Mouse (Mus musculus) forebrain, embryonic 11.5 days (tissue): ENCODE measurements around the gene Ints6. TPM values are rescaled to one million over a fixed set of nuclear protein-coding genes. Genes with fewer than 3 reads are reported as not detected.

Experiments used
- ATAC-seq: fragments of 200-750 bp; cut with Nextera tagmentation; replicated peaks from 2 replicates; pipeline ENCODE4 v1.8.0; 2017; ENCODE audit warnings: moderate TSS enrichment; ENCODE audit not compliant: low FRiP score
- DNase-seq: peaks from one replicate; pipeline ENCODE4 v3.0.0-alpha.2; 2017; ENCODE audit warnings: low spot score
- H3K27ac ChIP-seq: fragments of 300-500 bp; sonication (generic); 2 replicates; pipeline ENCODE4 v1.5.1; 2014; ENCODE audit warnings: low read depth, low read length
- H3K27me3 ChIP-seq: fragments of 300-500 bp; sonication (generic); 2 replicates; pipeline ENCODE4 v1.6.1; 2014; ENCODE audit warnings: mild to moderate bottlenecking, low read length, mixed read lengths; ENCODE audit not compliant: control insufficient read depth, insufficient read depth
- H3K36me3 ChIP-seq: fragments of 300-500 bp; sonication (generic); 2 replicates; pipeline ENCODE4 v1.6.1; 2014; ENCODE audit warnings: mild to moderate bottlenecking, low read length, moderate library complexity, mixed read lengths; ENCODE audit not compliant: control insufficient read depth, insufficient read depth
- H3K4me1 ChIP-seq: fragments of 300-500 bp; sonication (generic); replicated peaks from 2 replicates; pipeline ENCODE4 v1.6.1; 2014; ENCODE audit warnings: low read length, mixed read lengths; ENCODE audit not compliant: control insufficient read depth, insufficient read depth
- H3K4me2 ChIP-seq: fragments of 300-500 bp; sonication (generic); 2 replicates; pipeline ENCODE4 v1.6.1; 2014; ENCODE audit warnings: low read depth, mild to moderate bottlenecking, low read length, moderate library complexity, mixed read lengths; ENCODE audit not compliant: severe bottlenecking
- H3K4me3 ChIP-seq: fragments of 300-500 bp; sonication (generic); 2 replicates; pipeline ENCODE4 v1.5.1; 2014; ENCODE audit warnings: low read depth, low read length
- H3K9ac ChIP-seq: fragments of 300-500 bp; sonication (generic); 2 replicates; pipeline ENCODE4 v1.6.1; 2014; ENCODE audit warnings: low read length
- H3K9me3 ChIP-seq: fragments of 300-500 bp; sonication (generic); 2 replicates; pipeline ENCODE4 v1.6.1; 2016; ENCODE audit warnings: low read length, mixed read lengths; ENCODE audit not compliant: control insufficient read depth
- WGBS: fragments of 180-500 bp; shearing (Covaris S2); extraction: QIAGEN DNeasy Blood & Tissue Kit; methylation state at CpG from one replicate; pipeline ENCODE4 v1.1.7; 2014; 5-methylcytosine and 5-hydroxymethylcytosine counted together
- polyA plus RNA-seq: library from polyadenylated mRNA; unstranded; fragments of >200 nt; fragmentation: Nextera tagmentation; extraction: Ambion mirVana; gene quantifications from 2 replicates; pipeline ENCODE4 v1.2.1, GENCODE M21; 2014

Ints6 gene
- polyA plus RNA-seq = 34.3 and 34.6 TPM in 2 replicates

DNA sequence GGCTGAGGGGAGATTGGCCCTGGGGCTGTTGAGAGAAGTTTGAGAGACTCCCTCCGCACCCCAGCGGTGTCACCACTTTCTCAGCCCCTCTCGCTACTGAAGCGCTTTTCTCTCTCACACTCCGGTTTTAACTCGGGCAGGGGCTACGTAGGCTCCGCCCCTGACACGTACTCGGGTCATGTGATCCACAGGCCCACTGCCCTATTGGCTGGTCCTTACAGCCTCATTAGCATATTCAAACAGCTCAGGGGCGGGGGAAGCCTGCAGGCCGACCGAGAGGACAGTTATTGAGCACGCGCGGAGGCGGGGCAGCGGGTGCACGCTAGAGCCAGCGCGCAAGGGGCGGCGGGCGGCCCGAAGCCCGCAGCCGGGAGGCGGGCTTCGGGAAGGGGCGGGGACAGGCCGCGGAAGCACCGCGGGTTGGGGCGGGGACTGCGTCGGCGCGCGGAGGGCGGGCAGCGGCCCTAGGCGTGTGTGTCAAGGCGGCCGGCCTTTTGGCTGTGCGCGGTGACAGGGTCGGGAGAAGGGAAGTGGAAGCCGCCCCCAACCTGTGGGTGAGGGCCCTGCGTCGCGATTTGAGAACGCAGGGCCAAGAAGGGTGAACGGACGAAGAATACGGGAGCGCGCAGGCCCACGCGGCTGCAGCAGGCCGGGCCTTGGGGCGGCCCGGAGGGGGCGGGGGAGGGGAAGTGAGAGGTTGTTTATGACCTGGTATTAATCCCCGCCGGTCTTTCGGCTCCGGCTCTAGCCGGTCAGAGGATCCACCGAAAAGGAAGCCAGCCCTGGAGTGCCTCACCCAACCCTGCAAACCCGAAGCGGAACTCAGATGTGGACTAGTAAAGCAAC lies at the start of gene Ints6:
Ints6 (minus strand) TSS at position 134 of the 846 bp plus-strand sequence.
- under 1% methylated on average over 61 of the region's 72 CpGs for WGBS
- DNase-seq = peak; percentile 99
- peak; percentile 95 for ATAC-seq

DNA sequence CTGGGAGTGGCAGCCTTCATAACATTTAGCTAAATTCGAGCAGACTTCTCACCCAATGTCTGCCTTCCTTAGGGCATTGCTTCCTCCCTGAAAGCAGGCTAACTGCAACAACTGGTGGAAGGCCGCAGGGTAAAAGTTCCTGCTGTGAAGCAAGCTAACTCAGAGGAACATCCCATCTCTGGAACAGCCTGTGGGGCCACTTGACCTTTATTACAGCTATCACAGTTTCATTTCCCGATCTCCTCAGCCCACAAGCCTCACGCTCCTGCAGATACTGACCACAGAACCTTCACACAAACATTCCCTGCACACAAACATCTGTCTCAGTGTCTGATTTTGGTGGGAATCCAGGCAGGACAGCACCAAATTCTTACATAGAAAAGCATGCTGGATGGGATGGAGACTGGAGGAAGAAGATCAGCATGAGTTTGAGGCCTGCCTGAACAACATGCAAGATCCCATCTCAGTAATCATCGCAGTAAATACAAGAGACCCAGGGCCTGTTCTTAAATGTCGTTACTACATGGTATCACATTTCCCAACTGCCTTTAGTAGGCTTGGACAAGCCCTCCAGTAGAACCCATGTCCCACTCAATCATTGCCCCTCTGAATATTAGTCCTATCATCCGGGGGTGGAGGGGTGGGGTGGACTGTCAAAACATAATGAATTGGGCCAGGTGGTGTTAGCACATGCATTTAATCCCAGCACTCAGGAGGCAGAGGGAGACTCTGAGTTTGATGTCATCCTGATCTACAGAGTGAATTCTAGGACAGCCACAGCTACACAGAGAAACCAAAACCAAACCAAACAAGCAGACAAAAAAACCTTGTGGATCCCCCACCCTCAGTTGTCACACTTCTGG lies 47.9 kb upstream of the Ints6 start:
- Histone ChIP-seq H3K27ac (no peak overlapping the region), H3K4me1 (no peaks in the 10 kb centered on the region), H3K36me3 (no peaks in the 10 kb centered on the region), H3K9ac (no peak overlapping the region), H3K27me3 (no peaks in the 10 kb centered on the region), H3K9me3 (no peaks in the 10 kb centered on the region), H3K4me3 (no peak overlapping the region), H3K4me2 (no peak overlapping the region)
- no peak for DNase-seq
- no peak for ATAC-seq
- WGBS = 80% methylated on average over 7 of the region's 7 CpGs

More for the DNA sequence above, at the start of gene Ints6:
- H3K4me1 ChIP-seq = peaks cover 2% of the 10 kb centered on the region; the same call in 1 of the 2 replicates
- H3K36me3 ChIP-seq = no peaks in the 10 kb centered on the region
- H3K4me3 ChIP-seq = peak within 1 kb of the TSS; percentile 94
- H3K27me3 ChIP-seq = no peaks in the 10 kb centered on the region
- H3K4me2 ChIP-seq = peak within 1 kb of the TSS; percentile 74
- peak within 1 kb of the TSS; percentile 97 for H3K27ac ChIP-seq
- H3K9ac ChIP-seq = peak within 1 kb of the TSS; percentile 96
- H3K9me3 ChIP-seq = no peaks in the 10 kb centered on the region

DNA sequence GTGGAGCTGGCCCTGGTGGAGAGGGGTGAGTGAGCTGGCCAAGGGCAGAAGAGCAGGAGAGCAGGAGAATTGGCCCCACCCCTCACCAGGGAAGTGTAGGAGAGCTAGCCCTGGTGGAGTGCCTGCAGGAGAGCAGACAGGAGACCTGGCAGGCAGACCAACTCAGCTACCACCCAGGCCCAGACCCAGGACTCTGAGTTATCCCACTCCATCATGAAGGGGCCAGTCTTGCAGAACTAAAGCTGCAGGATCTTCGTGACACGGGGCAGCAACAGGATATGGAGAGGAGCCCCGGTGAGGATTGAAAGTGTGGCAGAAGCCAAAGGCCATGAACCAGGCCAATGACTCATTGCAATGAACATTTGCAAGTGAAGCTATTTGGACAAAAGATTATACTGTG lies 46.0 kb upstream of the Ints6 start:
- no peak overlapping the region for H3K9ac ChIP-seq
- no peaks in the 10 kb centered on the region for H3K36me3 ChIP-seq
- no peaks in the 10 kb centered on the region for H3K9me3 ChIP-seq
- no peak overlapping the region for H3K27ac ChIP-seq
- no peak for DNase-seq
- no peaks in the 10 kb centered on the region for H3K27me3 ChIP-seq
- no peak for ATAC-seq
- 79% methylated on average over 3 of the region's 3 CpGs for WGBS
- H3K4me3 ChIP-seq = no peak overlapping the region
- no peak overlapping the region for H3K4me2 ChIP-seq
- H3K4me1 ChIP-seq = no peaks in the 10 kb centered on the region

DNA sequence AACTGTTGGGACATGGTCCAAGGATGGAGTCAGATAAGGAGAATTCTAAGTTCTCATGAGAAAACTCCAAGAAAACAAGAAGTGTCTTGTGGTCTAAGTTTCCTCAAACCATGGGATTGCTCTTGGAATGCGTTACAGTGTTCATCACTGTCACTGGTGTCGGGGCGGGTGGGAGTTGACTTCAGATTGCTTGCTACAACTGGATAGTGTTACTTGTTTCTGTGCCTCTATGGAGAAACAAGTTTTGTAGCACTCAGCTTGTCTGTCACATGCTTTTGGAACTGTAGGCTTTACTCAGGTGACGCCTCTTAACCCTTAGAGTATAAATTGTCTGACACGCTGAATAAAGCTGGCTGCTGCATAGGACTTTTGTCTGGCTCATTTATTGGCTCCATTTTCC lies 42.2 kb upstream of the Ints6 start:
- no peaks in the 10 kb centered on the region for H3K9me3 ChIP-seq
- no peak for DNase-seq
- 86% methylated on average over 5 of the region's 5 CpGs for WGBS

DNA sequence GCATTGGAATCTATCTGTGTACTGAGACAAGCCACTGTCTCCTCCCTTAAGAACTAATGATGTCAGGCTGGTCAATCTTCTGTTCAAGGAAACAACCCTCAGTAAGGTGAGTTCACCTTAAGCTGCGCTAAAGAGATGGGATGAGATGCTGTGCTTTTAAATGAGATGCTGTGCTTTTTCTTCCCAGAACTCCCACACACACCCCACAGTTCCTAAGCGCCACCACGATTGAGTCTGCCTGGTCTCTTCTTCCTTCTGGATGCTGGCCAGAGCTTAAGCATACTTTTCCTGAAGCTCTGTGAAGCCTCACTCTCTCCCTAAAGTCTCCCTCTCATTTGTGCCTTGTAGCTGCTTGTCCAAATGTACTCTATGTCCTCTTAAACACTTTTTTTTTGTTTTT lies 39.8 kb upstream of the Ints6 start:
- DNase-seq (no peak), ATAC-seq (no peak)
- Histone ChIP-seq H3K4me2 (no peak overlapping the region), H3K27ac (no peak overlapping the region), H3K36me3 (no peaks in the 10 kb centered on the region), H3K27me3 (no peaks in the 10 kb centered on the region), H3K4me3 (no peak overlapping the region), H3K9me3 (no peaks in the 10 kb centered on the region), H3K4me1 (peaks cover 6% of the 10 kb centered on the region; the same call in 1 of the 2 replicates), H3K9ac (no peak overlapping the region)
- WGBS = 87% methylated on average over 3 of the region's 3 CpGs

More for the DNA sequence above, 42.2 kb upstream of the Ints6 start:
- Histone ChIP-seq H3K4me2 (no peak overlapping the region), H3K27ac (no peak overlapping the region), H3K4me3 (no peak overlapping the region), H3K27me3 (no peaks in the 10 kb centered on the region), H3K4me1 (0 out of 2 replicates have a peak, but pooled peaks cover 2% of the 10 kb centered on the region), H3K9ac (no peak overlapping the region), H3K36me3 (no peaks in the 10 kb centered on the region)
- ATAC-seq = no peak

DNA sequence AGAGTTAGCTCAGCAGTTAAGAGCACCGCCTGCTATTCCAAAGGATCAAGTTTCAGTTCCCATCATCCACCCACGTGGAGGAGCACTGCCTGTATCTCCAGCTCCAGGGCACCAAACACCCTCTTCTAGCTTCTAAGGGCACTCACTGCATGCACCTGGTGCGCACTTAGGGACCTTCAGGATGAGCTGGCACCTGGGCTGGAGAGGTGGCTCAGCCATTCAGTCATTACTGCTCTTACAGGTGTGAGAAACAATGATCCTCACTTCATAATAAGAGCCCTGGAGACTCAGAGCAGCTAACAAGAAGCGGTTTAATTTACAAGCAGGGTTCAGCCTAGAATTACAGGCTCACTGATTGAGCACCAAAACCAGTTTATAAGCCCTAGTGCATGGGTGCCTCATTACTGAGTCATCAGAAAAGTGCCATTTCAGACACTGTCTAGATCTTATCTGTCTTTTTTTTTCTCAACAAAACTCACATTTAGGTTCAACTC lies 37.7 kb upstream of the Ints6 start:
- Histone ChIP-seq H3K4me1 (peaks cover 6% of the 10 kb centered on the region; the same call in 1 of the 2 replicates), H3K27ac (no peak overlapping the region), H3K9ac (no peak overlapping the region), H3K27me3 (no peaks in the 10 kb centered on the region), H3K9me3 (no peaks in the 10 kb centered on the region), H3K4me2 (peak overlapping the region; percentile 40; the same call in 1 of the 2 replicates), H3K4me3 (no peak overlapping the region), H3K36me3 (no peaks in the 10 kb centered on the region)
- DNase-seq (peak; percentile 54), ATAC-seq (no peak)
- 4% methylated on average over 4 of the region's 4 CpGs for WGBS

DNA sequence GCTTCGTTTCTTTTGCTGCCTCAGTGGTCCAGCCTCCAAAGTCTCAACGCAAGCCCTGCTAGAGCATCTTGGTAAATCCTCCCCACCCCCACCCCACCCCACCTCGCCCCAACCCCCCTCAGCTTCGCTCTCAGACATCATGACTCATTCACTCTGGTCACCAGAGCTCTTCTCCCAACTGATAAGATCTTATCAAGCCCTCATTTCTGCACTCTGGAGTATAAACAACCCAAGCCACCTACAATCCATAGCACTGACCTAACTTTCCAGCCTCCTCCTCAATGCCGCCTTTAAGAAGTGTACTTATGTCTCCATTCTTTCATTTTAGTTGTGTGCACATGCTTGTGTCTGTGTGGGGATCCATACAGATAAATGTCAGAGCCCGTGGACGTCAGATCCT lies 34.8 kb upstream of the Ints6 start:
- 79% methylated on average over 7 of the region's 7 CpGs for WGBS
- Histone ChIP-seq H3K27me3 (no peaks in the 10 kb centered on the region), H3K36me3 (no peaks in the 10 kb centered on the region), H3K9me3 (no peaks in the 10 kb centered on the region), H3K9ac (no peak overlapping the region), H3K27ac (no peak overlapping the region), H3K4me2 (no peak overlapping the region), H3K4me3 (no peak overlapping the region), H3K4me1 (peaks cover 6% of the 10 kb centered on the region; the same call in 1 of the 2 replicates)
- DNase-seq (no peak), ATAC-seq (no peak)

DNA sequence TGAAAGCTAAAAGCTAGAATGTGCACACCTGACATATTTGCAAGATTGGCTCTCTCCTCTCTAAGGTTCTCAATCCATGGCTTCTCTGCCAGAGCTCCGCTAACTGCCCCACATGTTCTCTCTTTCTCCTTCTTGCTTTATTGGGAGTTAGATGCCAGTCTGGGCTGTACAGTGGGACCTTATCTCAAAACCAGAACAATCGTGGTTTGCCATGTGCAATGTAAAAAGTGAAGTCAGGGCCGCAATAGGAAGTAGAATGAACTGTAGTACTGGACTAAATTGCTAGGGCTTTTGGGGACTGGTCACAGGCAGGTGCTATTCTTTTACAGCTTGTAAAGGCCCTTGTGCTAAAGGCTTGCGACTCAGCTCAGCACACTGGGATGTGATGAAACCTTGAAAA lies 28.3 kb upstream of the Ints6 start:
- WGBS = 72% methylated on average over 4 of the region's 4 CpGs
- no peaks in the 10 kb centered on the region for H3K4me1 ChIP-seq

More for the DNA sequence above, 28.3 kb upstream of the Ints6 start:
- H3K36me3 ChIP-seq = no peaks in the 10 kb centered on the region
- H3K4me3 ChIP-seq = no peak overlapping the region
- ATAC-seq (no peak), DNase-seq (no peak)
- no peaks in the 10 kb centered on the region for H3K9me3 ChIP-seq
- H3K9ac ChIP-seq = no peak overlapping the region
- H3K27ac ChIP-seq = no peak overlapping the region
- H3K27me3 ChIP-seq = no peaks in the 10 kb centered on the region
- no peak overlapping the region for H3K4me2 ChIP-seq
